Mouse (Mus musculus) cortical plate, adult 2 months (tissue): ENCODE measurements around the gene Apeh.

ENCODE experiments used
- CTCF ChIP-seq: fragments of 200-500 bp; IDR thresholded peaks from 2 replicates; pipeline ENCODE4 v1.5.1; 2011; ENCODE audit warnings: mild to moderate bottlenecking, control low read depth, low read length; ENCODE audit not compliant: insufficient read depth; ENCODE audit errors: extremely low read depth
- POLR2A ChIP-seq: fragments of 200-500 bp; IDR thresholded peaks from 2 replicates; pipeline ENCODE4 v1.6.1; 2011; ENCODE audit warnings: mild to moderate bottlenecking, low read length, control low read depth; ENCODE audit not compliant: insufficient read depth; ENCODE audit errors: extremely low read depth

- TF ChIP-seq POLR2A = no peak
- peak; percentile 38; the same call in 1 of the 2 replicates for TF ChIP-seq CTCF
Observed at GRCm38 (mm10) chr9:108139963-108140695, 45.7 kb upstream of the Apeh start.
